1 mouse cellular context compared by ENCODE assay signal in the genomic region with DNA sequence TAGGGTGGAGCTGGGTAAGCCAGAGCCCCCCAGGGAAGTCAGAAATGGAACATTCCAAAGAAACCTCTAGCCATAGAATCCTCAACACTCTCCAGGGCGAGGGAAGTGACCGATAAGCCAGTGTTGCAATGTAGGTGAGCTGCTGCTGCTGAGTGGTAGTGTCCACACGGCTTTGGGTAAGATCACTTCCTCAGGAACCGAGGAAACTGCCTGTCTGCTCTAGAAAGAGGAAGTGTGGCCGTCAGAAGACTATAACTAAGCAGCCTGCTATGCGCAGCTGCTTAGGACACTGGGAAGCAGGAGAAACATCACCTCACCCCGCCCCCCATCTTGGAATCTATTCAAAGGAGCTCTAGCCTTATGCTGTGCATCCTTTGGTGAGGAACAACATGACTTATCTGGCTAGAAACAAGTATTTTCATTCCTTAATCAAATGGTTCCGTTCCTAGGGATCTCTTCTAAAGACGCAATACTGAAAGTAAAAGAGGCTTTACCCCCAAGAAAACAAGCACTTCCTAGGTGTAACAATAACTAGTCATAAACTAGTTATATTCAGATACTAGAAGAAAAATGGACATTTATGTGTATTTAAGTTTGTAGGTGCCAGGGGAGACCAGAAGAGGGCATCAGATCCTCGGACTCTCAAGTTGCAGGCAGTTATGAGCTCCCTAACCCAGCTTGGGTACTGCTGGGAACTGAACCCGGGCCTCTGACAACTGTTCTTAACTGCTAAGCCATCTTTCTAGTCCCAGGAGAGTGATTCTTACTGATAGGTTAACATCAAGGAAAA.
A peak's percentile ranks its signal among the peaks of the same experiment; 100 is the strongest.
TF ChIP-seq lines count a peak whose summit lies in the region.

No protein-coding gene starts in this region.

TF ChIP-seq in CH12.LX, 34 proteins besides CTCF, POLR2A, EP300 and RAD21 (continued from another document):
- TF ChIP-seq SIN3A (IDR thresholded peaks at IDR 0.05; ENCODE audit: low read length) (peak; percentile 35; the same call in 1 of the 2 replicates), UBTF (IDR thresholded peaks at IDR 0.05; ENCODE audit: low read depth, low read length) (no peak), HCFC1 (IDR thresholded peaks at IDR 0.05; ENCODE audit: low read depth, low read length) (0 out of 2 replicates have a peak, but pooled peaks have one; percentile 28), BHLHE40 (IDR thresholded peaks at IDR 0.05; ENCODE audit: low read depth, low read length) (peak; percentile 37; the same call in 1 of the 2 replicates), NRF1 (IDR thresholded peaks at IDR 0.05; ENCODE audit: low read depth, low read length) (peak; percentile 65), ELF1 (IDR thresholded peaks at IDR 0.05; ENCODE audit: low read depth, low read length) (peak; percentile 73), SMC3 (IDR thresholded peaks at IDR 0.05; ENCODE audit: low read depth, low read length) (peak; percentile 33), CHD1 (IDR thresholded peaks at IDR 0.05; ENCODE audit: low read depth, low read length) (peak; percentile 45; the same call in 1 of the 2 replicates), CHD2 (IDR thresholded peaks at IDR 0.05; ENCODE audit: low read length) (peak; percentile 70), IRF4 (IDR thresholded peaks at IDR 0.05; ENCODE audit: low read depth, low read length) (peak; percentile 82), JUND (conservative IDR thresholded peaks at IDR 0.05; ENCODE audit: low read depth, low read length) (0 out of 2 replicates have a peak, but pooled peaks have one; percentile 22), MAZ (IDR thresholded peaks at IDR 0.05; ENCODE audit: low read depth, low read length) (no peak)
